Mouse (Mus musculus): ENCODE data around the gene Ola1. TPM values are rescaled to one million over a fixed set of nuclear protein-coding genes. Genes with fewer than 3 reads are reported as not detected.

Ola1 gene
- polyA plus RNA-seq, 1 experiment from 2014 or later: 69.5 TPM

GRCm38 (mm10) chr2:73264611-73265195, 46.0 kb upstream of the Ola1 start:
- Histone ChIP-seq H3K4me3 (replicated peaks; ENCODE audit: low read depth, low read length) (peak overlapping the region; percentile 42; the same call in 1 of the 2 replicates), H3K36me3 (ENCODE audit: insufficient read depth, low read length) (no peaks in the 10 kb centered on the region), H3K9me3 (replicated peaks; ENCODE audit: low read length) (no peaks in the 10 kb centered on the region), H3K4me1 (replicated peaks; ENCODE audit: insufficient read depth, low read length) (peaks cover 10% of the 10 kb centered on the region; the same call in 1 of the 2 replicates), H3K4me2 (ENCODE audit: low read length) (peak overlapping the region; percentile 71; the same call in 1 of the 2 replicates), H3K27me3 (ENCODE audit: insufficient read depth, low read length) (peaks cover 64% of the 10 kb centered on the region), H3K27ac (no peak overlapping the region), H3K9ac (ENCODE audit: low read depth, low read length) (no peak overlapping the region)
- no peak for TF ChIP-seq CTCF (IDR thresholded peaks at IDR 0.05; ENCODE audit: low read depth)
- ATAC-seq (replicated peaks; ENCODE audit: low FRiP score, low read depth) (no peak), DNase-seq (ENCODE audit: low spot score) (no peak)
- 8% methylated on average over 11 of the region's 11 CpGs for WGBS

DNA sequence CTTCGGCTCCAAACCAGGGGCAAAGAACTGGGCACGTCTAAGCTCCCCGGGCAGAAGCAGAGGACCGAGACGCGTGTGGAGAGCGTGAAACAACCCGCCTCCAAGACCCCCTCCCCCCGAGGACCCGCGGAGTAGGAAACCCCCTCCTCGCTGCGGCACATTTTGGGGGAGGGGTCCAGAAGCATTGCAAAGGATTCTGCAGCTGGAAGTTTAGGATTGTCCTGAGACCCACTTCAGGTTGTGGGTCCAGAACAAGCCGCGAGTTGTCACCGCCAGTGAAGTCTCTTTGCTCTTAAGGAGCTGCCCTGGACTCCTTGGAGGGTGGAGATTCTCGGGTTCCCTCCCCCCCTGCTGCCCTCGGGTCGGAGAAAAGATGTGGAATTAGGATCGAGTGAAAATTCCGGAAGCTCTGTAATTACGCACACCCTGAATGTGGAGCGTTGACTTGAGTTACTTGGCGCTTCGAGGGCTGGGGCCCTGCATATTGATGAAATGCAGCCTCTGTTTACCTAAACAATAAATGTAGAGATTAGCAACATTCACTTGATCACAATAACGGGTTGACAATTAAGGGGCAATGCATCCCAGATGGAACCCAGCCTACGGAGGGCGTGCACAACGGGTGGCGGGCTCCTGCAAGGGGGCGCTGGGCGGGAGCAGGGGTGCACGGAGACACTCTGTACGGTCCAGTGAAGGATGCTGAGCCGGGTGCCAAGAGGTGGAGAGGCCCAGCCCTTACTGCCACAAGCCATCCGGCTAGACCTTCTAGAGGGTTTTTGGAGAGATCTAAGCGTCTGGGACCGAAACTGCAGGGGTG, 45.3 kb upstream of the Ola1 start:
- TF ChIP-seq CTCF (IDR thresholded peaks at IDR 0.05; ENCODE audit: low read depth): no peak
- peaks cover 59% of the 10 kb centered on the region for H3K27me3 ChIP-seq (ENCODE audit: insufficient read depth, low read length)
- no peaks in the 10 kb centered on the region for H3K9me3 ChIP-seq (replicated peaks; ENCODE audit: low read length)
- peak overlapping the region; percentile 71 for H3K4me2 ChIP-seq (ENCODE audit: low read length)
- DNase-seq (ENCODE audit: low spot score) (peak; percentile 67), ATAC-seq (replicated peaks; ENCODE audit: low FRiP score, low read depth) (peak; percentile 40)
- H3K9ac ChIP-seq (ENCODE audit: low read depth, low read length): peak overlapping the region; percentile 40
- peak overlapping the region; percentile 42 for H3K4me3 ChIP-seq (replicated peaks; ENCODE audit: low read depth, low read length)
- WGBS: under 1% methylated on average over 38 of the region's 38 CpGs
- H3K4me1 ChIP-seq (replicated peaks; ENCODE audit: insufficient read depth, low read length): peaks cover 10% of the 10 kb centered on the region; the same call in 1 of the 2 replicates
- no peaks in the 10 kb centered on the region for H3K36me3 ChIP-seq (ENCODE audit: insufficient read depth, low read length)
- H3K27ac ChIP-seq: no peak overlapping the region

DNA sequence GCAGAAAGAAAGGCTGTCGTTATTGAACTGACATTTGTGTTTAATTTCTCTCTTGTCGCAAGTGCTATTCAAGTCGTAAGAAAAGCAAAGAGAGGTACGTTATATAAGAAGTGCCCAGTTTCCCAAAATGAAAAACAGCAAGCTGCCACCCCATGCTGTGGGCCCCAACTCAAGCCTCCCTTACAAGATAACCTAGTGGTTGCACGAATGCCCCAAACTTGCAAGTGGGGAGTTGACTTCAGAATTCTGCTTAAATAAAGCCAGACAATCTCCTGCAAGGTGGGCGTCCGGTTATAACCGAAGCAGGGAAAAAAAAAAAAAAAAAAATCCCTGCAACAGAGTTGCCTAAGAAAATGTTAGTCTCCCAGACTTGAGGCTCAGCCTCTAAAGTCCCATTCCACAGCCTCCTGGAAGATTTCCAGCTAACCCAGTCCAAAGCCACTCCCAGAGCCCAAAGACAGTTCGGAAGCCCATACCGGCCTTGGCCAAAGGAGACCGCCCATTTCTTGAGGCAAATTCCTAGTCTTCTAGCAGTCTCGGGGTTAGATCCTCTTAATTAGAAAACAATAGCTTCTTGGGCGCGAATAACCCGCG, 44.5 kb upstream of the Ola1 start:
- peaks cover 10% of the 10 kb centered on the region; the same call in 1 of the 2 replicates for H3K4me1 ChIP-seq (replicated peaks; ENCODE audit: insufficient read depth, low read length)
- peak overlapping the region; percentile 42 for H3K4me3 ChIP-seq (replicated peaks; ENCODE audit: low read depth, low read length)
- H3K27me3 ChIP-seq (ENCODE audit: insufficient read depth, low read length): peaks cover 53% of the 10 kb centered on the region
- no peak overlapping the region for H3K27ac ChIP-seq
- TF ChIP-seq CTCF (IDR thresholded peaks at IDR 0.05; ENCODE audit: low read depth): no peak
- no peaks in the 10 kb centered on the region for H3K36me3 ChIP-seq (ENCODE audit: insufficient read depth, low read length)
- ATAC-seq (replicated peaks; ENCODE audit: low FRiP score, low read depth) (0 out of 2 replicates have a peak, but pooled peaks have one; percentile 7), DNase-seq (ENCODE audit: low spot score) (peak; percentile 50)
- peak overlapping the region; percentile 71 for H3K4me2 ChIP-seq (ENCODE audit: low read length)
- WGBS: 8% methylated on average over 16 of the region's 16 CpGs
- no peaks in the 10 kb centered on the region for H3K9me3 ChIP-seq (replicated peaks; ENCODE audit: low read length)
- peak overlapping the region; percentile 40 for H3K9ac ChIP-seq (ENCODE audit: low read depth, low read length)

DNA sequence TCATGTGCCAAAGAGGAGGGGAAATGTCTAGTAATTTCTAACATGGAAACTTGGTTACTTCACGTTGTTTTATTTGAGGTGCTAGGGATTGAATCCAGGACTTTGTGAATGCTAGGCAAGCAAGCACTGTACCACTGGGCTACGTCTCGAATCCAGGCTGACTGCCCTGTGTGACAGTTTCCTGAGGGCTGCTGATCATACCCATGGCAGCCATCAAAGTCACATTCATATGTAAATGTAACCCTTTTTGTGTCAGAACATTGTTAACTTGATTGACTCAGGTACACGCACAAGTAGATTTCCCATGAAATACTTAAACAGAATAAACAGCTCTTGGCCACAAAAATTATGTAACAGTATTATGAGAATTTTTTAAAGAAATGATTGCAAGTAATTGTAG, 30.0 kb upstream of the Ola1 start:
- DNase-seq (ENCODE audit: low spot score) (no peak), ATAC-seq (replicated peaks; ENCODE audit: low FRiP score, low read depth) (no peak)
- Histone ChIP-seq H3K9ac (ENCODE audit: low read depth, low read length) (no peak overlapping the region), H3K4me3 (replicated peaks; ENCODE audit: low read depth, low read length) (no peak overlapping the region), H3K27ac (no peak overlapping the region), H3K4me1 (replicated peaks; ENCODE audit: insufficient read depth, low read length) (no peaks in the 10 kb centered on the region), H3K9me3 (replicated peaks; ENCODE audit: low read length) (no peaks in the 10 kb centered on the region), H3K27me3 (ENCODE audit: insufficient read depth, low read length) (no peaks in the 10 kb centered on the region), H3K36me3 (ENCODE audit: insufficient read depth, low read length) (no peaks in the 10 kb centered on the region), H3K4me2 (ENCODE audit: low read length) (no peak overlapping the region)
- no peak for TF ChIP-seq CTCF (IDR thresholded peaks at IDR 0.05; ENCODE audit: low read depth)
- WGBS: 63% methylated on average over 4 of the region's 4 CpGs

DNA sequence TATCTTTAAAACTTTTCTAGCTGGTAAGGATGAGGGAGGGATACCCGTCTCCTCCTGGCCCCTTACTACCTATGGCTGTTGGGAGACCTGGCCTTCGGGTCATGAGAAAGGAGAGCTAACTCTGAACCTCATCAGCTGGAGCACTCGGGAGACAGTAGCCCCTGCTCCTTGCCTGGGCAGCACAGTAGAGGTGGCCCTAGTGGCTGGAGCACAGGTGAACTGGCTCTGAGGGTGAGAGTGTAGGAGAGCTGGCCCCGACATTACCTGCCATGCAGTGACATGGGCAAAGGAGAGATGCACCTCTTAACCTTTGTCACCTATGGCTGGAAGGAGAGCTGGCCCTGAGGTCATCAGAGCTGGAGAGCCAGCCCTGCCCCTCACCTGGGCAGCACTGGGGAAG, 22.6 kb upstream of the Ola1 start:
- H3K27me3 ChIP-seq (ENCODE audit: insufficient read depth, low read length): no peaks in the 10 kb centered on the region
- no peak overlapping the region for H3K27ac ChIP-seq
- DNase-seq (ENCODE audit: low spot score): no peak
- TF ChIP-seq CTCF (IDR thresholded peaks at IDR 0.05; ENCODE audit: low read depth): no peak
- H3K9me3 ChIP-seq (replicated peaks; ENCODE audit: low read length): no peaks in the 10 kb centered on the region
- H3K4me3 ChIP-seq (replicated peaks; ENCODE audit: low read depth, low read length): no peak overlapping the region
- no peak for ATAC-seq (replicated peaks; ENCODE audit: low FRiP score, low read depth)
- no peaks in the 10 kb centered on the region for H3K36me3 ChIP-seq (ENCODE audit: insufficient read depth, low read length)
- 81% methylated on average over 4 of the region's 4 CpGs for WGBS
- no peak overlapping the region for H3K4me2 ChIP-seq (ENCODE audit: low read length)
- no peak overlapping the region for H3K9ac ChIP-seq (ENCODE audit: low read depth, low read length)
- H3K4me1 ChIP-seq (replicated peaks; ENCODE audit: insufficient read depth, low read length): no peaks in the 10 kb centered on the region

DNA sequence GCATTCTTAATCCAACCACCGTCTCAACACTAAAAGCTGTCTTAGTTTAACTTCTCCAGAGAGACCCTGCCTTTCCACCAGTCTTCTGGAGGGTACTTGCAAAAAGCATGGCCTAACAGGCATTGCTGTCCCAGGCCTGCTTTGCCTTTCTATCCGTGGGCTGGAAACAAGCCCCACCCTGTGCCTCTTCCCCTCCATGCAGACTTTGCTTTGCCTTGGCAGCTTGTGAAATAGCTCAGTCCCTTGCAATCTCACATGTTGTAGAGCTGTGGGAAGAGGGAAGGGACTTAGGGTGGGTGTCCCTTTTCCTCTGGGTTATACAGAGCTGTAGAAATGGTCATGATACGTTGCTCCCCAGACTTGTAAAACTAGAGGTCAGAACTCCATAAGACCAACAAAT, 12.4 kb upstream of the Ola1 start:
- WGBS: 58% methylated on average over 3 of the region's 3 CpGs
- Histone ChIP-seq H3K4me2 (ENCODE audit: low read length) (no peak overlapping the region), H3K4me3 (replicated peaks; ENCODE audit: low read depth, low read length) (no peak overlapping the region), H3K9ac (ENCODE audit: low read depth, low read length) (no peak overlapping the region), H3K4me1 (replicated peaks; ENCODE audit: insufficient read depth, low read length) (no peaks in the 10 kb centered on the region), H3K36me3 (ENCODE audit: insufficient read depth, low read length) (no peaks in the 10 kb centered on the region), H3K27me3 (ENCODE audit: insufficient read depth, low read length) (no peaks in the 10 kb centered on the region), H3K27ac (no peak overlapping the region), H3K9me3 (replicated peaks; ENCODE audit: low read length) (no peaks in the 10 kb centered on the region)
- ATAC-seq (replicated peaks; ENCODE audit: low FRiP score, low read depth) (no peak), DNase-seq (ENCODE audit: low spot score) (no peak)
- TF ChIP-seq CTCF (IDR thresholded peaks at IDR 0.05; ENCODE audit: low read depth): no peak

Data from kidney, postnatal 0 days (tissue).